Mouse (Mus musculus) CH12.LX (cell line): ENCODE data around the gene Eif3m. TPM values are rescaled to one million over a fixed set of nuclear protein-coding genes. Genes with fewer than 3 reads are reported as not detected.

ENCODE experiments used
- DNase-seq: peaks from one replicate; pipeline ENCODE4 v3.0.0-alpha.2; 2013; ENCODE audit errors: extremely low read depth
- H3K27ac ChIP-seq: 2 replicates; pipeline ENCODE4 v1.5.1; 2012; ENCODE audit warnings: low read depth, mild to moderate bottlenecking, control low read depth, moderate library complexity; ENCODE audit not compliant: insufficient read depth
- H3K27me3 ChIP-seq: replicated peaks from 2 replicates; pipeline ENCODE3; 2012; ENCODE audit warnings: inconsistent platforms
- H3K36me3 ChIP-seq, 2 experiments: replicated peaks in 1 of 2; 2 replicates each; pipeline versions ENCODE3 to v1.6.1; 2012; ENCODE audit warnings: inconsistent platforms in 1 of 2, low read length in 1 of 2, mild to moderate bottlenecking in 1 of 2, mixed read lengths in 1 of 2, moderate library complexity in 1 of 2; ENCODE audit not compliant: control insufficient read depth in 1 of 2, insufficient read depth in 1 of 2
- H3K4me1 ChIP-seq, 2 experiments: 2 replicates each; pipeline ENCODE4 v1.6.1; 2012; ENCODE audit warnings: inconsistent platforms in 1 of 2, moderate library complexity in 1 of 2; ENCODE audit not compliant: insufficient read depth in 2 of 2, control insufficient read depth in 1 of 2
- H3K4me2 ChIP-seq: 2 replicates; pipeline ENCODE4 v1.6.1; 2012; ENCODE audit warnings: low read depth, mild to moderate bottlenecking, control low read depth; ENCODE audit not compliant: poor library complexity, insufficient read depth, severe bottlenecking
- H3K4me3 ChIP-seq, 3 experiments: fragments of 150-350 bp in 1 of 3; sonication (generic) in 1 of 3; replicated peaks in 1 of 3; 2 replicates each; pipeline versions ENCODE3 to v1.5.1; 2011 to 2012; ENCODE audit warnings: low read depth in 2 of 3, low read length in 2 of 3, mild to moderate bottlenecking in 2 of 3, moderate library complexity in 2 of 3, control low read depth in 1 of 3, improper control_type of control experiment in 1 of 3, inconsistent platforms in 1 of 3, mixed read lengths in 1 of 3; ENCODE audit not compliant: poor library complexity in 1 of 3
- H3K79me2 ChIP-seq: replicated peaks from 2 replicates; pipeline ENCODE4 v1.6.1; 2012; ENCODE audit warnings: mild to moderate bottlenecking, moderate library complexity; ENCODE audit not compliant: control insufficient read depth, poor library complexity, insufficient read depth, severe bottlenecking; ENCODE audit errors: extremely low read depth
- H3K9ac ChIP-seq: 2 replicates; pipeline ENCODE4 v1.6.1; 2012; ENCODE audit warnings: low read depth, mild to moderate bottlenecking, control low read depth, moderate library complexity; ENCODE audit not compliant: insufficient read depth
- H3K9me3 ChIP-seq: replicated peaks from 2 replicates; pipeline ENCODE3; 2012; ENCODE audit warnings: low read length, inconsistent platforms, mixed read lengths
- BHLHE40 ChIP-seq: IDR thresholded peaks from 2 replicates; pipeline ENCODE4 v1.6.1; 2011; ENCODE audit warnings: mild to moderate bottlenecking, low read depth, low read length, improper control_type of control experiment
- CHD1 ChIP-seq: IDR thresholded peaks from 2 replicates; pipeline ENCODE4 v1.6.1; 2012; ENCODE audit warnings: low read depth, low read length, improper control_type of control experiment, inconsistent platforms
- CHD2 ChIP-seq: IDR thresholded peaks from 2 replicates; pipeline ENCODE4 v1.6.1; 2011; ENCODE audit warnings: low read length, improper control_type of control experiment
- E2F4 ChIP-seq: IDR thresholded peaks from 2 replicates; pipeline ENCODE4 v1.6.1; 2011; ENCODE audit warnings: low read depth, low read length, improper control_type of control experiment; ENCODE audit not compliant: insufficient replicate concordance
- ETS1 ChIP-seq: conservative IDR thresholded peaks from 2 replicates; pipeline ENCODE4 v1.6.1; 2012; ENCODE audit warnings: low read depth, mild to moderate bottlenecking, inconsistent platforms, low read length, improper control_type of control experiment, moderate library complexity
- GABPA ChIP-seq: IDR thresholded peaks from 2 replicates; pipeline ENCODE4 v1.6.1; 2012; ENCODE audit warnings: low read depth, low read length, improper control_type of control experiment, inconsistent platforms; ENCODE audit not compliant: insufficient replicate concordance
- IRF4 ChIP-seq: IDR thresholded peaks from 2 replicates; pipeline ENCODE4 v1.6.1; 2014; ENCODE audit warnings: low read depth, mild to moderate bottlenecking, inconsistent platforms, low read length, improper control_type of control experiment
- JUN ChIP-seq: IDR thresholded peaks from 2 replicates; pipeline ENCODE4 v1.6.1; 2011; ENCODE audit warnings: low read depth, mild to moderate bottlenecking, low read length, improper control_type of control experiment, moderate library complexity; ENCODE audit not compliant: insufficient read depth
- JUND ChIP-seq: conservative IDR thresholded peaks from 2 replicates; pipeline ENCODE4 v1.6.1; 2011; ENCODE audit warnings: low read depth, low read length, improper control_type of control experiment
- KAT2A ChIP-seq: IDR thresholded peaks from 2 replicates; pipeline ENCODE4 v1.6.1; 2012; ENCODE audit warnings: low read length, improper control_type of control experiment, inconsistent platforms; ENCODE audit not compliant: insufficient replicate concordance
- MAX ChIP-seq: IDR thresholded peaks from 2 replicates; pipeline ENCODE4 v1.6.1; 2011; ENCODE audit warnings: low read length, improper control_type of control experiment
- MAZ ChIP-seq: IDR thresholded peaks from 2 replicates; pipeline ENCODE4 v1.6.1; 2012; ENCODE audit warnings: low read depth, mild to moderate bottlenecking, inconsistent platforms, low read length, improper control_type of control experiment, moderate library complexity
- MEF2A ChIP-seq: IDR thresholded peaks from 2 replicates; pipeline ENCODE4 v1.6.1; 2014; ENCODE audit warnings: low read depth, mild to moderate bottlenecking, inconsistent platforms, low read length, improper control_type of control experiment, borderline replicate concordance
- MYC ChIP-seq: IDR thresholded peaks from 2 replicates; pipeline ENCODE4 v1.6.1; 2011; ENCODE audit warnings: low read depth, mild to moderate bottlenecking, improper control_type of control experiment, low read length
- PAX5 ChIP-seq: IDR thresholded peaks from 2 replicates; pipeline ENCODE4 v1.6.1; 2012; ENCODE audit warnings: low read length, inconsistent platforms, mixed read lengths
- POLR2A ChIP-seq: IDR thresholded peaks from 2 replicates; pipeline ENCODE4 v1.6.1; 2011; ENCODE audit warnings: low read depth, mild to moderate bottlenecking, improper control_type of control experiment, low read length
- POLR2AphosphoS2 ChIP-seq: IDR thresholded peaks from 2 replicates; pipeline ENCODE4 v1.6.1; 2011; ENCODE audit warnings: low read depth, low read length, improper control_type of control experiment
- RCOR1 ChIP-seq: conservative IDR thresholded peaks from 2 replicates; pipeline ENCODE4 v1.6.1; 2012; ENCODE audit warnings: low read depth, mild to moderate bottlenecking, inconsistent platforms, low read length, improper control_type of control experiment
- SIN3A ChIP-seq: IDR thresholded peaks from 2 replicates; pipeline ENCODE4 v1.6.1; 2012; ENCODE audit warnings: low read length, improper control_type of control experiment, inconsistent platforms
- TBP ChIP-seq: conservative IDR thresholded peaks from 2 replicates; pipeline ENCODE4 v1.6.1; 2011; ENCODE audit warnings: low read depth, low read length, improper control_type of control experiment
- UBTF ChIP-seq: IDR thresholded peaks from 2 replicates; pipeline ENCODE4 v1.6.1; 2012; ENCODE audit warnings: low read depth, mild to moderate bottlenecking, inconsistent platforms, low read length, improper control_type of control experiment, moderate library complexity
- USF1 ChIP-seq: IDR thresholded peaks from 2 replicates; pipeline ENCODE4 v1.6.1; 2014; ENCODE audit warnings: low read depth, mild to moderate bottlenecking, inconsistent platforms, low read length, improper control_type of control experiment
- USF2 ChIP-seq: conservative IDR thresholded peaks from 2 replicates; pipeline ENCODE4 v1.6.1; 2011; ENCODE audit warnings: low read depth, low read length, improper control_type of control experiment
- ZC3H11A ChIP-seq: IDR thresholded peaks from 2 replicates; pipeline ENCODE4 v1.6.1; 2012; ENCODE audit warnings: low read depth, mild to moderate bottlenecking, inconsistent platforms, low read length, improper control_type of control experiment
- ZNF384 ChIP-seq: IDR thresholded peaks from 2 replicates; pipeline ENCODE4 v1.6.1; 2012; ENCODE audit warnings: low read depth, low read length, improper control_type of control experiment, inconsistent platforms
- dilution Hi-C: fragments of 300-500 bp; cut with MboI; formaldehyde crosslinking; loops from 2 replicates; pipeline ENCODE4 v1.14.3; 2020; ENCODE audit warnings: low sequenced_read_pairs; ENCODE audit not compliant: extremely low pct_unique_long_range_greater_than_20kb, extremely low pct_ligation_motif_present
- in situ Hi-C: fragments of 300-500 bp; cut with MboI; formaldehyde crosslinking; loops from 3 replicates; pipeline ENCODE4 v1.14.3; 2019; ENCODE audit warnings: low sequenced_read_pairs, low pct_ligation_motif_present, low pct_unique_long_range_greater_than_20kb, mixed read lengths
- polyA plus RNA-seq: library from polyadenylated mRNA; unstranded; fragments of >175 nt; gene quantifications from 2 replicates; pipeline ENCODE4 v1.2.1, GENCODE M21; 2012; ENCODE audit warnings: low read depth; ENCODE audit not compliant: insufficient read length
- total RNA-seq, 2 experiments: library from RNA; depleted of rRNA; stranded (reverse); fragments of 300-350 nt in 1 of 2; fragments of >200 nt in 1 of 2; gene quantifications; 2 replicates each; pipeline ENCODE4 v1.2.3; 2012 to 2014

Eif3m gene
- total and polyA plus RNA-seq, 3 experiments: 268 to 558 (median 273) TPM

GRCm38 (mm10) chr2:104981712-104982111, 35.2 kb downstream of the Eif3m start:
- no peak overlapping the region for H3K9ac ChIP-seq
- H3K4me1 ChIP-seq: peaks cover 3 to 13% of the 10 kb centered on the region in 2 experiments; a peak in 2 of 4 replicates
- H3K9me3 ChIP-seq: no peaks in the 10 kb centered on the region
- in situ Hi-C loops: no loop called here
- H3K4me3 ChIP-seq: no peak overlapping the region
- H3K27me3 ChIP-seq: no peaks in the 10 kb centered on the region
- H3K36me3 ChIP-seq: no peaks in the 10 kb centered on the region
- no peak for DNase-seq
- H3K27ac ChIP-seq: no peak overlapping the region
- H3K4me2 ChIP-seq: no peak overlapping the region
- H3K79me2 ChIP-seq: no peaks in the 10 kb centered on the region
- TF ChIP-seq ETS1 (no peak), PAX5 (no peak), IRF4 (no peak), CHD2 (no peak), POLR2A (no peak), MAZ (no peak), TBP (no peak), MEF2A (no peak), USF2 (no peak), SIN3A (no peak), CHD1 (no peak), USF1 (no peak)
- TF ChIP-seq, all 38 proteins: peak for 0
- dilution Hi-C loops: no loop called here

GRCm38 (mm10) chr2:104964492-104964891, 52.4 kb downstream of the Eif3m start:
- TF ChIP-seq POLR2AphosphoS2 (no peak), MAZ (no peak), USF2 (no peak), ZNF384 (no peak), TBP (no peak), ZC3H11A (no peak), JUN (no peak), KAT2A (no peak), BHLHE40 (no peak), RCOR1 (no peak), UBTF (no peak), MYC (no peak), E2F4 (no peak), JUND (no peak), SIN3A (no peak), MEF2A (no peak), GABPA (no peak), MAX (no peak)
- TF ChIP-seq, all 38 proteins: peak for 0
- dilution Hi-C loops (no loop called here), in situ Hi-C loops (no loop called here)
- no peak overlapping the region for H3K4me3 ChIP-seq
- H3K9ac ChIP-seq: no peak overlapping the region
- no peaks in the 10 kb centered on the region for H3K9me3 ChIP-seq
- no peaks in the 10 kb centered on the region for H3K79me2 ChIP-seq
- no peak overlapping the region for H3K27ac ChIP-seq
- H3K27me3 ChIP-seq: no peaks in the 10 kb centered on the region
- DNase-seq: no peak
- H3K4me2 ChIP-seq: no peak overlapping the region
- H3K36me3 ChIP-seq: no peaks in the 10 kb centered on the region
- peaks cover 0 to 14% of the 10 kb centered on the region in 2 experiments; a peak in 2 of 4 replicates for H3K4me1 ChIP-seq
